ENCODE assay signal across 9 mouse cellular contexts in genomic region chr12:98574353-98575194, GRCm38 (mm10). TPM values are rescaled to one million over a fixed set of nuclear protein-coding genes. Genes with fewer than 3 reads are reported as not detected.
A peak's percentile ranks its signal among the peaks of the same experiment; 100 is the strongest.
DNase-seq lines count a peak whose midpoint lies in the region; ATAC-seq lines count a peak whose summit lies in the region.
"Had no signal": no experiment of that assay in that cellular context is flagged by ENCODE, and none has a peak within 500 bp of the region (broad histone marks: within the 10 kb centered on the region; RNA-seq: fewer than 3 reads in every experiment).

No protein-coding gene starts in this region.

- DNase-seq in adrenal gland, postnatal 14 days, result peak; percentile 48
- DNase-seq in adrenal gland, postnatal 4 days (ENCODE audit: low spot score in 2 of 2), result no peak
- DNase-seq in Muller cell, postnatal 12 days (ENCODE audit: inconsistent ontology term), result peak; percentile 52
- DNase-seq in embryo, embryonic 9.5 days (ENCODE audit: extremely low spot score), result peak; percentile 77
- DNase-seq in hindbrain, embryonic 10.5 days (ENCODE audit: low spot score), result peak; percentile 84
- peak; percentile 75 to 79 for DNase-seq in left cerebral cortex, postnatal 14 days (ENCODE audit: low spot score in 2 of 2)
- peak; percentile 95 for DNase-seq in midbrain, embryonic 14.5 days

- peaks cover 17% of the 10 kb centered on the region; the same call in 1 of the 2 replicates for H3K36me3 ChIP-seq in hindbrain, embryonic 10.5 days
- no peaks in the 10 kb centered on the region for H3K36me3 ChIP-seq in midbrain, embryonic 14.5 days (ENCODE audit: control insufficient read depth, insufficient read depth, low read length)
- H3K36me3 ChIP-seq in stomach, embryonic 15.5 days, result no peaks in the 10 kb centered on the region

- peak; percentile 91 for ATAC-seq in midbrain, embryonic 14.5 days (ENCODE audit: low FRiP score, low TSS enrichment)
- ATAC-seq in stomach, embryonic 15.5 days (ENCODE audit: insufficient read depth, low FRiP score, low read depth), result peak; percentile 80

- intact Hi-C loops in left cerebral cortex, postnatal 14 days (cut with DNase I), result loop anchor here (5.0 kb wide), 3 partner anchors 37 to 117 kb away; no protein-coding TSS in a partner anchor

- H3K4me2 ChIP-seq in midbrain, embryonic 14.5 days (ENCODE audit: low read length), result peak overlapping the region; percentile 88
- H3K4me2 ChIP-seq in stomach, embryonic 15.5 days, result peak overlapping the region; percentile 98

- peaks cover 69% of the 10 kb centered on the region for H3K4me1 ChIP-seq in hindbrain, embryonic 10.5 days (replicated peaks)
- peaks cover 54% of the 10 kb centered on the region for H3K4me1 ChIP-seq in midbrain, embryonic 14.5 days (ENCODE audit: control insufficient read depth, insufficient read depth, low read length)
- H3K4me1 ChIP-seq in stomach, embryonic 15.5 days, result no peaks in the 10 kb centered on the region

- H3K4me3 ChIP-seq in hindbrain, embryonic 10.5 days, result peak overlapping the region; percentile 74
- peak overlapping the region; percentile 67 for H3K4me3 ChIP-seq in midbrain, embryonic 14.5 days (replicated peaks; ENCODE audit: low read depth, low read length)
- H3K4me3 ChIP-seq in stomach, embryonic 15.5 days (replicated peaks), result peak overlapping the region; percentile 54

- H3K27ac ChIP-seq in hindbrain, embryonic 10.5 days, result peak overlapping the region; percentile 93
- peak overlapping the region; percentile 97 for H3K27ac ChIP-seq in midbrain, embryonic 14.5 days (replicated peaks; ENCODE audit: low read depth, low read length)
- H3K27ac ChIP-seq in stomach, embryonic 15.5 days, result no peak overlapping the region

- peak overlapping the region; percentile 90 for H3K9ac ChIP-seq in midbrain, embryonic 14.5 days (replicated peaks; ENCODE audit: low read length)
- no peak overlapping the region for H3K9ac ChIP-seq in stomach, embryonic 15.5 days

- no peaks in the 10 kb centered on the region for H3K9me3 ChIP-seq in hindbrain, embryonic 10.5 days
- no peaks in the 10 kb centered on the region for H3K9me3 ChIP-seq in midbrain, embryonic 14.5 days (ENCODE audit: control insufficient read depth, low read length)
- no peaks in the 10 kb centered on the region for H3K9me3 ChIP-seq in stomach, embryonic 15.5 days

- H3K27me3 ChIP-seq in hindbrain, embryonic 10.5 days (ENCODE audit: insufficient read depth, poor library complexity, severe bottlenecking), result peaks cover 68% of the 10 kb centered on the region
- H3K27me3 ChIP-seq in midbrain, embryonic 14.5 days (ENCODE audit: control insufficient read depth, insufficient read depth, low read length), result no peaks in the 10 kb centered on the region
- peaks cover 66% of the 10 kb centered on the region for H3K27me3 ChIP-seq in stomach, embryonic 15.5 days (replicated peaks)

- WGBS in hindbrain, embryonic 10.5 days, result under 1% methylated on average over 80 of the region's 84 CpGs
- WGBS in midbrain, embryonic 14.5 days, result under 1% methylated on average over 81 of the region's 84 CpGs
- under 1% methylated on average over 62 of the region's 84 CpGs for WGBS in stomach, embryonic 15.5 days

RNA-seq across cellular contexts. Expression of gene Kcnk10, which starts 3.5 kb away (rescaled TPM):
- total RNA-seq in adrenal gland, postnatal 14 days (2021), result 0.33 and 0.34 TPM in 2 replicates
- 1 to 10 TPM; 1.4 to 2.2 TPM for total RNA-seq in adrenal gland, postnatal 4 days (2021)
- 21.5 and 36.1 TPM in 2 replicates for polyA plus RNA-seq in hindbrain, embryonic 10.5 days (2016; fragmentation: Nextera tagmentation; extraction: Ambion mirVana)
- total RNA-seq in left cerebral cortex, postnatal 14 days (2021), result 10 to 100 TPM; 22.8 to 26.2 TPM
- polyA plus RNA-seq in midbrain, embryonic 14.5 days (2014; fragmentation: Nextera tagmentation; extraction: Ambion mirVana), result 49.1 and 53.6 TPM in 2 replicates
- 1.5 and 1.6 TPM in 2 replicates for polyA plus RNA-seq in stomach, embryonic 15.5 days (2015; fragmentation: Nextera tagmentation; extraction: Ambion mirVana)
- polyA plus RNA-seq: C2C12 had no signal

RNA-seq across cellular contexts. Expression of gene Spata7, which starts 53.4 kb away (rescaled TPM):
- 9.9 and 10.4 TPM in 2 replicates for total RNA-seq in adrenal gland, postnatal 14 days (2021)
- total RNA-seq in adrenal gland, postnatal 4 days (2021), result 10 to 100 TPM; 19.5 to 19.8 TPM
- polyA plus RNA-seq in hindbrain, embryonic 10.5 days (2016; fragmentation: Nextera tagmentation; extraction: Ambion mirVana), result 20.2 and 22.5 TPM in 2 replicates
- total RNA-seq in left cerebral cortex, postnatal 14 days (2021), result 10 to 100 TPM; 32.6 to 32.8 TPM
- 28.4 and 29.4 TPM in 2 replicates for polyA plus RNA-seq in midbrain, embryonic 14.5 days (2014; fragmentation: Nextera tagmentation; extraction: Ambion mirVana)
- 11.8 and 12.7 TPM in 2 replicates for polyA plus RNA-seq in stomach, embryonic 15.5 days (2015; fragmentation: Nextera tagmentation; extraction: Ambion mirVana)

Comparison
In these comparisons a context has a peak if more than half of its experiments do, and no peak if none do; other contexts are left out.
1. DNase-seq: peak in adrenal gland, postnatal 14 days (single experiment), Muller cell, postnatal 12 days (single experiment), embryo, embryonic 9.5 days (single experiment), hindbrain, embryonic 10.5 days (single experiment), left cerebral cortex, postnatal 14 days (2 of 2) and midbrain, embryonic 14.5 days (single experiment); none in adrenal gland, postnatal 4 days (0 of 2).
2. RNA of gene Kcnk10, which starts 3.5 kb away (total RNA-seq): 22.8 to 26.2 TPM in left cerebral cortex, postnatal 14 days; 1.4 to 2.2 TPM in adrenal gland, postnatal 4 days and 0.33 to 0.34 TPM in adrenal gland, postnatal 14 days; every median in the first group is over 4 times any median in the second.
3. Peak in every context shown above with its lines, with median percentiles within 50 percentile points of each other: H3K4me3 ChIP-seq.